Comparison of ENCODE assay signal across 9 mouse cellular contexts in genomic region chr19:59193986-59194820, GRCm38 (mm10). TPM values are rescaled to one million over a fixed set of nuclear protein-coding genes. Genes with fewer than 3 reads are reported as not detected.
DNase-seq lines count a peak whose midpoint lies in the region; ATAC-seq lines count a peak whose summit lies in the region.
"Had no signal": no experiment of that assay in that cellular context is flagged by ENCODE, and none has a peak within 500 bp of the region (broad histone marks: within the 10 kb centered on the region; RNA-seq: fewer than 3 reads in every experiment).

No protein-coding gene starts in this region.

- H3K36me3 ChIP-seq in forebrain, embryonic 14.5 days (ENCODE audit: control insufficient read depth, insufficient read depth, low read length): no peaks in the 10 kb centered on the region
- H3K36me3 ChIP-seq in liver, embryonic 15.5 days (replicated peaks): no peaks in the 10 kb centered on the region

- peak overlapping the region; percentile 63 for H3K27ac ChIP-seq in forebrain, embryonic 14.5 days (ENCODE audit: low read depth, low read length)
- H3K27ac ChIP-seq in liver, embryonic 15.5 days (replicated peaks): no peak overlapping the region

- WGBS in forebrain, embryonic 14.5 days: 2% methylated on average over 50 of the region's 50 CpGs
- 2% methylated on average over 50 of the region's 50 CpGs for WGBS in liver, embryonic 15.5 days (ENCODE audit: insufficient replicate concordance)

- H3K27me3 ChIP-seq in forebrain, embryonic 14.5 days (replicated peaks; ENCODE audit: control insufficient read depth, insufficient read depth, low read length): peaks cover 71% of the 10 kb centered on the region
- peaks cover 91% of the 10 kb centered on the region for H3K27me3 ChIP-seq in liver, embryonic 15.5 days

- no peaks in the 10 kb centered on the region for H3K4me1 ChIP-seq in forebrain, embryonic 14.5 days (ENCODE audit: control insufficient read depth, insufficient read depth, low read length)
- 0 out of 2 replicates have a peak, but pooled peaks cover 5% of the 10 kb centered on the region for H3K4me1 ChIP-seq in liver, embryonic 15.5 days (replicated peaks)

- peak; percentile 35; the same call in 1 of the 2 replicates for ATAC-seq in forebrain, embryonic 14.5 days
- ATAC-seq in liver, embryonic 15.5 days (ENCODE audit: insufficient read depth): no peak

- peak overlapping the region; percentile 59 for H3K9ac ChIP-seq in forebrain, embryonic 14.5 days (ENCODE audit: low read length)
- no peak overlapping the region for H3K9ac ChIP-seq in liver, embryonic 15.5 days

- no peaks in the 10 kb centered on the region for H3K9me3 ChIP-seq in forebrain, embryonic 14.5 days (replicated peaks; ENCODE audit: control insufficient read depth, low read length)
- H3K9me3 ChIP-seq in liver, embryonic 15.5 days (replicated peaks): no peaks in the 10 kb centered on the region

- DNase-seq in gastrocnemius, postnatal 10 days: peak; percentile 8
- no peak for DNase-seq in gastrocnemius, adult 8-10 months (ENCODE audit: low spot score in 2 of 2)
- peak; percentile 18 for DNase-seq in ES-CJ7 (ENCODE audit: low read depth, low spot score)
- peak; percentile 44 for DNase-seq in forebrain, embryonic 14.5 days (ENCODE audit: low spot score)
- no peak for DNase-seq in layer of hippocampus, adult 9-11 months
- no peak for DNase-seq in left cerebral cortex, adult 8-10 months (ENCODE audit: low spot score in 2 of 2)
- no peak for DNase-seq in cerebellum, postnatal 25 days

- peak overlapping the region; percentile 27 for H3K4me3 ChIP-seq in forebrain, embryonic 14.5 days (ENCODE audit: low read depth, low read length)
- H3K4me3 ChIP-seq in liver, embryonic 15.5 days (replicated peaks): peak overlapping the region; percentile 12; the same call in 1 of the 2 replicates

- peak overlapping the region; percentile 52 for H3K4me2 ChIP-seq in forebrain, embryonic 14.5 days (ENCODE audit: low read length)
- peak overlapping the region; percentile 20; the same call in 1 of the 2 replicates for H3K4me2 ChIP-seq in liver, embryonic 15.5 days

RNA-seq across cellular contexts. Expression of gene Vax1, which starts 24.3 kb away (rescaled TPM):
- total RNA-seq in gastrocnemius, postnatal 10 days (2021): not detected
- total RNA-seq in gastrocnemius, adult 8-10 months (2022): not detected
- 1.3 and 1.7 TPM in 2 replicates for polyA plus RNA-seq in forebrain, embryonic 14.5 days (2014; fragmentation: Nextera tagmentation; extraction: Ambion mirVana)
- polyA plus RNA-seq in liver, embryonic 15.5 days (2015; fragmentation: Nextera tagmentation; extraction: Ambion mirVana): not detected in 2 replicates
- total RNA-seq in left cerebral cortex, adult 8-10 months (2022): 1 to 10 TPM; 1.8 to 2.5 (median 1.9) TPM
- polyA plus RNA-seq: gonadal fat pad, adult 2 months had no signal

RNA-seq across cellular contexts. Expression of gene Kcnk18, which starts 24.8 kb away (rescaled TPM):
- not detected for total RNA-seq in gastrocnemius, postnatal 10 days (2021)
- not detected for total RNA-seq in gastrocnemius, adult 8-10 months (2022)
- polyA plus RNA-seq in forebrain, embryonic 14.5 days (2014; fragmentation: Nextera tagmentation; extraction: Ambion mirVana): not detected in 2 replicates
- not detected in 2 replicates for polyA plus RNA-seq in liver, embryonic 15.5 days (2015; fragmentation: Nextera tagmentation; extraction: Ambion mirVana)
- not detected for total RNA-seq in left cerebral cortex, adult 8-10 months (2022)
- polyA plus RNA-seq: gonadal fat pad, adult 2 months had no signal

Comparison
In these comparisons a context has a peak if more than half of its experiments do, and no peak if none do; other contexts are left out.
1. DNase-seq: peak in gastrocnemius, postnatal 10 days (single experiment), ES-CJ7 (single experiment) and forebrain, embryonic 14.5 days (single experiment); none in gastrocnemius, adult 8-10 months (0 of 2), layer of hippocampus, adult 9-11 months (single experiment), left cerebral cortex, adult 8-10 months (0 of 2) and cerebellum, postnatal 25 days (0 of 2).